Mouse (Mus musculus): Measurements from ENCODE around the gene C1qc. TPM values are rescaled to one million over a fixed set of nuclear protein-coding genes. Genes with fewer than 3 reads are reported as not detected.
A peak's percentile ranks its signal among the peaks of the same experiment; 100 is the strongest.

C1qc gene
- polyA plus RNA-seq, 1 experiment from 2014 or later = 5.9 TPM

- DNase-seq (ENCODE audit: low spot score) = no peak
- WGBS = 39% methylated on average over 9 of the region's 9 CpGs
- peaks cover 73% of the 10 kb centered on the region for H3K27me3 ChIP-seq (ENCODE audit: low read depth, poor library complexity, severe bottlenecking)
- H3K27ac ChIP-seq = no peak overlapping the region
- no peaks in the 10 kb centered on the region for H3K9me3 ChIP-seq (replicated peaks)
- H3K36me3 ChIP-seq = no peaks in the 10 kb centered on the region
- peaks cover 12% of the 10 kb centered on the region for H3K4me1 ChIP-seq
- H3K4me3 ChIP-seq = 0 out of 2 replicates have a peak overlapping the region, but pooled peaks have one; percentile 13
These were observed 18.9 kb upstream of the C1qc start for GRCm38 (mm10) chr4:136911804-136912203.

- no peaks in the 10 kb centered on the region for H3K36me3 ChIP-seq
- no peaks in the 10 kb centered on the region for H3K9me3 ChIP-seq (replicated peaks)
- no peak for DNase-seq (ENCODE audit: low spot score)
- WGBS = 3% methylated on average over 17 of the region's 17 CpGs
- peaks cover 74% of the 10 kb centered on the region for H3K27me3 ChIP-seq (ENCODE audit: low read depth, poor library complexity, severe bottlenecking)
- H3K4me3 ChIP-seq = 0 out of 2 replicates have a peak overlapping the region, but pooled peaks have one; percentile 13
- H3K4me1 ChIP-seq = peaks cover 12% of the 10 kb centered on the region
- H3K27ac ChIP-seq = no peak overlapping the region
These were observed 18.4 kb upstream of the C1qc start for GRCm38 (mm10) chr4:136911211-136911646.

DNA sequence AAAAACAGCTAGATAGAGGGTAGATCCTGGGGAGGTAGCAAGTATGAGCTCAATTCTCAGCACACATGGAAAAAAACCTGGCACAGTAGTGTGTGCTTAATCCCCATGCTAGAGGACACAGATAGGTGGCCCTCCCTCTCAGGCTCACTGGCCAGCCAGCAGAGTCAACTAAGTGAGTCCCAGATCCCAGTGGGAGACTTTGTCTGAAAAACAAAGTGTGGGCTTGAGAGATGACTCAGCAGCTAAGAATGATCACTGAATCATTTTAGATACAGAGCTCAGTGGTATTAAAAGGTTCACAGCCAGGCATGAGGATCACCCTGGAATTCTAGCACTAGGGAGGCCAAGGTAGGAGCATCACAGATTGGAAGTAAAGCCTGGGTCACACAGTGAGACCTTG lies 14.9 kb upstream of the C1qc start:
- H3K36me3 ChIP-seq = no peaks in the 10 kb centered on the region
- H3K9me3 ChIP-seq (replicated peaks) = no peaks in the 10 kb centered on the region
- no peak overlapping the region for H3K27ac ChIP-seq
- no peak overlapping the region for H3K4me3 ChIP-seq
- H3K4me1 ChIP-seq = peaks cover 16% of the 10 kb centered on the region
- DNase-seq (ENCODE audit: low spot score) = no peak
- peaks cover 90% of the 10 kb centered on the region for H3K27me3 ChIP-seq (ENCODE audit: low read depth, poor library complexity, severe bottlenecking)

DNA sequence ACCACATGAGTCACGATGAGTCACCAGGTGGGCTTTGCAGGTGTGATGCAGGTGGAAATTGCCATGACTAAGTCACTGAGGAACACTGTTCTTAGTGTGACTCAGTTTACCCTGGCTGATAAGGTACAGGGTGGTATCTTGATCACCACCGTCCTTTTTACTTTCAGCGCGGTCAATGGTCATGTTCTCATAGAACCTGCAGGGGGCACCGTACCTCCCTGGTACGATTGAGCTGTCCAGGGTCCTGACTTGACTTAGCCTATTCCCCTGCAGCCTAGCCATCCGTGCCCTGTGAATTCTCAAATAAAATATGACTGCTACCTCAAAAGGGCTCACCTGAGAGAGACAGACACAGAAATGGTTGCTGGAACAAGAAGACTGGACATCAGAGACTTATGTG lies 14.2 kb upstream of the C1qc start:
- Histone ChIP-seq H3K27me3 (ENCODE audit: low read depth, poor library complexity, severe bottlenecking) (peaks cover 89% of the 10 kb centered on the region), H3K4me1 (peaks cover 16% of the 10 kb centered on the region), H3K4me3 (no peak overlapping the region), H3K9me3 (replicated peaks) (no peaks in the 10 kb centered on the region), H3K36me3 (no peaks in the 10 kb centered on the region), H3K27ac (no peak overlapping the region)
- DNase-seq (ENCODE audit: low spot score) = peak; percentile 81
- 16% methylated on average over 7 of the region's 7 CpGs for WGBS

DNA sequence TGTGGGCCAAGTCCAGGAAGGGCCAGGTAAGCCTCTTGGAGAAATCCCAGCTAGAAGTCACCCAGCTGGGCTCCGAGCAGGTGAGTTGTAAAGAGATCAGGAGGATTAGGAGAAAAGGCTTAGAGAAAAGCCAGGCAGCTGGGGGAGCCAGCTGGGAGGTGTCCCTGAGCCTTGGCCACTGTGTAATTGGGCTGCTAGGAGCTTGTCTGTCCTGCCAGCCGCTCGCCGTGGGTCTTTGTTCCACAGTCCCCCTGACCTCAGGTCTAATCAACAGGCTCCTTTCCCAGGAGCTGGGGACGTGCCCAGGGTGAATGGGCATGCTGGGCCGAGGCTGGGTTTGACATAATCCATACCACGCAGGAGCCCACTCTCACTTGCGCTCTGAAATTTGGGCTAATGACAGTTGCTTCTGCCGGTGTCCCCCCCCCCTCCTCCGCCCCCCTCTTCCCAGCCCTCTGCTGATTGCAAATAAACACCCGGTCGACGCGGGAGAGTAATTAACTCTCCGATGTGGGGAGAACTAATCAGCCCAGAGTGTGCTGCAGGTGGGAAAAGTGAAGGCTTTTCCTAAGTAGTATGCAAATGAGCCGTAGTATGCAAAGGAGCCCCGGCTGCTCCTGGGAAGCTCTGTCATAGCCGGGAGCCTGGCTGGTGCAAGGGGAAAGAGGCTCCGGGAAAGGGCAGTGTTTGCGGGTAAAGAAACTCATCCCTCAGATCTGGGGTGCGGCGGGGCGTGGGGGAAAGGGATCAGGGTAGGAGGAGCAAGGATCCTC lies 12.1 kb upstream of the C1qc start:
- Histone ChIP-seq H3K27me3 (ENCODE audit: low read depth, poor library complexity, severe bottlenecking) (peaks cover 69% of the 10 kb centered on the region), H3K4me1 (0 out of 2 replicates have a peak, but pooled peaks cover 4% of the 10 kb centered on the region), H3K27ac (no peak overlapping the region), H3K4me3 (no peak overlapping the region), H3K9me3 (replicated peaks) (no peaks in the 10 kb centered on the region), H3K36me3 (no peaks in the 10 kb centered on the region)
- WGBS = 2% methylated on average over 23 of the region's 23 CpGs
- no peak for DNase-seq (ENCODE audit: low spot score)

GRCm38 (mm10) chr4:136899154-136899553 lies 6.3 kb upstream of the C1qc start:
- Histone ChIP-seq H3K4me1 (peaks cover 6% of the 10 kb centered on the region), H3K27me3 (ENCODE audit: low read depth, poor library complexity, severe bottlenecking) (peaks cover 72% of the 10 kb centered on the region), H3K36me3 (no peaks in the 10 kb centered on the region), H3K4me3 (no peak overlapping the region), H3K9me3 (replicated peaks) (no peaks in the 10 kb centered on the region), H3K27ac (no peak overlapping the region)
- DNase-seq (ENCODE audit: low spot score) = no peak
- 67% methylated on average over 7 of the region's 7 CpGs for WGBS

DNA sequence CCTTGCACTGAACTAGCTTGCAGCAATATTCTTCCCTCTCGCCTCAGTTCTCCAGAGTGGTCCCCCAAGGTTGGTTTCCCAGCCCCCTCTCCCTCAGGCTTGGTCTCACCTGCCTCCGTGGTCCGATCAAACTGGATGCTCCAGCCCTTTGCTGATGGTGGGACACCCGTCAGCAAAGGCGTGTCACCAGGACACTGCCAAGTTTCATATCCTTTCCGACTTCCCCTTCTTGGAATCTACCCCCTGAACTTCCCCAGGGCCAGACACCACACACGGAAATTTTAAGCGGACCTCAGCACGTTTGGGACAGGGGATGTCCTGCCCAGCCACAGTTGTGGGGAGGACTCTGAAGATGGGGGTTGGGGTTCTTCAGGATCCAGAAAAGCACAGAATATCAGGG lies 5.8 kb upstream of the C1qc start, which contains the start of gene C1qa:
Gene C1qa, minus strand, starts transcription at position 167 of the 400 bp plus-strand sequence.
- Histone ChIP-seq H3K9me3 (replicated peaks) (no peaks in the 10 kb centered on the region), H3K36me3 (no peaks in the 10 kb centered on the region), H3K4me3 (no peak within 1 kb of the TSS), H3K27me3 (ENCODE audit: low read depth, poor library complexity, severe bottlenecking) (peaks cover 72% of the 10 kb centered on the region), H3K4me1 (peaks cover 8% of the 10 kb centered on the region), H3K27ac (no peak within 1 kb of the TSS)
- WGBS = 79% methylated on average over 9 of the region's 9 CpGs
- no peak for DNase-seq (ENCODE audit: low spot score)

DNA sequence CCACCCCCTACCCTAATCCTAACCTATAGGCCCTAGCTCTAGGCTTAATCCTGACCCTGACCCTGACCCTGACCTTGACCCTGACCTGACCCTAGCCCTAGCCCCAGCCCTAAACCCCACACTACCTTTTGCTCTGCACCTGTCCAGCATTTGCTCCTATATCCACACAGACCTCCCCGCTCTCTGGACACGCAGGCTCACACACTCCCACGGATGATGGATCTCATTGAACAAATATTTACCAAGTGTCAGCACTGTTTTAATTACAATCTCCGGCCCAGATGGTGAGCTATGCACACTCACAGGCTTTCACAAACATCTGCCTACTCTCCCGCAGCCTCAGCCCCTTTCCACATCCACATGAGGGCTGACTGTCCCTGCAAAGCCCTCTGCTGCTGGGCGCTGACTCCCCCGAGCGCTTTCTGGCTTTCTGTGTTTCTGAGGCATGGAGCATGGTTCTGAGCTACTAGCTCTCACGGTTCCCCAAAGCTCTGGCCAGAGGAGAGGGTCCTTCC lies 5.3 kb upstream of the C1qc start:
- Histone ChIP-seq H3K4me3 (no peak overlapping the region), H3K9me3 (replicated peaks) (no peaks in the 10 kb centered on the region), H3K4me1 (peaks cover 8% of the 10 kb centered on the region), H3K27me3 (ENCODE audit: low read depth, poor library complexity, severe bottlenecking) (peaks cover 74% of the 10 kb centered on the region), H3K27ac (no peak overlapping the region), H3K36me3 (no peaks in the 10 kb centered on the region)
- WGBS = 82% methylated on average over 9 of the region's 9 CpGs
- DNase-seq (ENCODE audit: low spot score) = no peak

GRCm38 (mm10) chr4:136896461-136896860 lies 3.6 kb upstream of the C1qc start:
- WGBS = 31% methylated on average over 10 of the region's 10 CpGs
- peaks cover 80% of the 10 kb centered on the region for H3K27me3 ChIP-seq (ENCODE audit: low read depth, poor library complexity, severe bottlenecking)

DNA sequence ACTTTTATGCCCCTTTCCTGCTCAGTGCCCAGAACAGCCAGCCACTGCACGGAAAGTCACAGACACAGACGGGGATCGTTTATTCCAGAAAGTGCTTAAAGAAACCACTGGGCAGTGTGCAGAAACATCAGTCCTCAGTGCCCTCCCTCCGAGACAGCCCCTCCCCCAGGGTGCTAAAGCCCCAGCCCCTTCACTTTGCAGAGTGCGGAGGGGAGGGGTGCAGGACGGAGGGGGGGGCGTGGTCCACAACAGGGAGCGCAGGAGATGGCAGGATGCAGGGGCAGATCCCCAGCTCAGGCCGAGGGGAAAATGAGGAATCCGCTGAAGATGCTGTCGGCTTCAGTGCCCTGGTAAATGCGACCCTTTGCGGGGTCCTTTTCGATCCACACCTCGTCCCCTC lies 3.0 kb upstream of the C1qc start:
- DNase-seq (ENCODE audit: low spot score) = no peak
- no peaks in the 10 kb centered on the region for H3K36me3 ChIP-seq
- WGBS = 7% methylated on average over 14 of the region's 15 CpGs
- peaks cover 8% of the 10 kb centered on the region for H3K4me1 ChIP-seq
- no peaks in the 10 kb centered on the region for H3K9me3 ChIP-seq (replicated peaks)
- 0 out of 2 replicates have a peak overlapping the region, but pooled peaks have one; percentile 15 for H3K4me3 ChIP-seq
- H3K27me3 ChIP-seq (ENCODE audit: low read depth, poor library complexity, severe bottlenecking) = peaks cover 86% of the 10 kb centered on the region
- no peak overlapping the region for H3K27ac ChIP-seq

More at GRCm38 (mm10) chr4:136896461-136896860, 3.6 kb upstream of the C1qc start:
- H3K4me1 ChIP-seq = peaks cover 8% of the 10 kb centered on the region
- no peak overlapping the region for H3K27ac ChIP-seq
- DNase-seq (ENCODE audit: low spot score) = no peak
- no peaks in the 10 kb centered on the region for H3K36me3 ChIP-seq
- H3K9me3 ChIP-seq (replicated peaks) = no peaks in the 10 kb centered on the region
- no peak overlapping the region for H3K4me3 ChIP-seq

DNA sequence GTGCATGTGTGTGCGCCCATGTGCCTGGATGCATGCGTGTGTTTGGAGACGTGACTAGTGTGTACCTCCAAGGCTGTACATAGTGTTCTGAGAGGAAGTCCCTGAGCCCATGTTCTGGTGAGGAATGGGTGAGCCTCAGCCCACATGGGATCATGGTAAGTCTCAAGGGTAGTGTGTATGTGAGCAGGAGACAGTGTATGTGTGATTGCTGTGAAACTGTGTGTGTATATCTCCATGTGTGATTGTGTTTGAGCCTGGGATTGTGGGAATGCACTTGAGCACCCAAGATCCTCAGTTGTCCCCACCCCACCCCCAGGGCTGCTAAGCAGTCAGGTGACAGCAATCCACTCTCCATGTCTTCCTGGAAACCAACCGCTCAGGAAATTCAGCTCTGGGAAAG lies 2.0 kb upstream of the C1qc start:
- H3K27me3 ChIP-seq (ENCODE audit: low read depth, poor library complexity, severe bottlenecking) = peaks cover 94% of the 10 kb centered on the region
- H3K4me3 ChIP-seq = no peak overlapping the region
- 73% methylated on average over 4 of the region's 4 CpGs for WGBS
- DNase-seq (ENCODE audit: low spot score) = no peak
- no peaks in the 10 kb centered on the region for H3K36me3 ChIP-seq
- no peaks in the 10 kb centered on the region for H3K9me3 ChIP-seq (replicated peaks)
- H3K4me1 ChIP-seq = peaks cover 8% of the 10 kb centered on the region
- H3K27ac ChIP-seq = no peak overlapping the region

GRCm38 (mm10) chr4:136893691-136894543 lies 1.1 kb upstream of the C1qc start:
- WGBS = 5% methylated on average over 9 of the region's 9 CpGs
- H3K4me3 ChIP-seq = no peak overlapping the region
- H3K27me3 ChIP-seq (ENCODE audit: low read depth, poor library complexity, severe bottlenecking) = peaks cover 89% of the 10 kb centered on the region
- peaks cover 8% of the 10 kb centered on the region for H3K4me1 ChIP-seq
- no peaks in the 10 kb centered on the region for H3K9me3 ChIP-seq (replicated peaks)
- peak; percentile 68 for DNase-seq (ENCODE audit: low spot score)
- no peak overlapping the region for H3K27ac ChIP-seq
- no peaks in the 10 kb centered on the region for H3K36me3 ChIP-seq

DNA sequence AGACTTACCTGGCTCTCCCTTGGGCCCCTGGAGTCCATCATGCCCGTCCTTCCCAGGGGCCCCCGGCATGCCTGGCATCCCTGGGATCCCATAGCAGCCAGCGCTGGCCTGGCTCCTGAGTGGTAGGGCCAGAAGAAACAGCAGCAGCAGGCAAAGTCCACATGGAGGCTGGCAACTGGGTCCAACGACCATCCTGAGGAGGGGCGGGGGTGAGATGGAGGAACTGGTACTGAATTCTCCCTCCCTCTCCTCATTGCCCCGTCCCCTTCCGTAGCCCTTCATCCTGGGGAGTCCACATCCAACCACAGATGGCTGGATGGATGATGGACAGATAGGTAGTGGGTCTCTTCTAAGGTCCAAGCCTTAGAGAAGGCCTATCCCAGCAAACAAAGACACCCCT lies 494 bp downstream of the C1qc start:
- Histone ChIP-seq H3K27ac (no peak overlapping the region), H3K27me3 (ENCODE audit: low read depth, poor library complexity, severe bottlenecking) (peaks cover 73% of the 10 kb centered on the region), H3K4me3 (no peak overlapping the region), H3K9me3 (replicated peaks) (no peaks in the 10 kb centered on the region), H3K4me1 (peaks cover 8% of the 10 kb centered on the region), H3K36me3 (no peaks in the 10 kb centered on the region)
- no peak for DNase-seq (ENCODE audit: low spot score)
- 64% methylated on average over 7 of the region's 7 CpGs for WGBS

Data from limb, embryonic 10.5 days (tissue).